Mouse (Mus musculus) thymus, postnatal 0 days (tissue): ENCODE data around the gene Slc37a2. TPM values are rescaled to one million over a fixed set of nuclear protein-coding genes. Genes with fewer than 3 reads are reported as not detected.
"Not testable (repeated sequence)": the region's sequence is repeated elsewhere in the genome, so short reads cannot be mapped to it uniquely, and the experiment has no call there.

Source experiments
- DNase-seq: peaks from one replicate; pipeline ENCODE4 v3.0.0-alpha.2; 2015; ENCODE audit warnings: low spot score
- polyA plus RNA-seq: library from polyadenylated mRNA; unstranded; fragments of >200 nt; fragmentation: Nextera tagmentation; extraction: Ambion mirVana; gene quantifications from 2 replicates; pipeline ENCODE4 v1.2.1, GENCODE M21; 2015

Gene Slc37a2
- 24.0 and 28.8 TPM in 2 replicates for polyA plus RNA-seq

- DNase-seq = peak; percentile 88
These were observed at the start of gene Slc37a2 for GRCm38 (mm10) chr9:37255149-37255888. Gene Slc37a2, minus strand, starts transcription at chr9:37255738.

- no peak for DNase-seq
These were observed 46.2 kb upstream of the Slc37a2 start for GRCm38 (mm10) chr9:37301720-37302119.

- not testable (repeated sequence) for DNase-seq
These were observed 45.0 kb upstream of the Slc37a2 start for GRCm38 (mm10) chr9:37300501-37300900.

- DNase-seq = no peak
These were observed 40.0 kb upstream of the Slc37a2 start for GRCm38 (mm10) chr9:37295586-37295985.

GRCm38 (mm10) chr9:37266622-37267021, 11.1 kb upstream of the Slc37a2 start:
- DNase-seq = no peak

GRCm38 (mm10) chr9:37255889-37256225, 319 bp upstream of the Slc37a2 start:
- DNase-seq = peak; percentile 86

GRCm38 (mm10) chr9:37254531-37255110, 917 bp downstream of the Slc37a2 start:
- no peak for DNase-seq

GRCm38 (mm10) chr9:37250631-37251030, 4.9 kb downstream of the Slc37a2 start:
- DNase-seq = no peak

GRCm38 (mm10) chr9:37249976-37250375, 5.6 kb downstream of the Slc37a2 start:
- DNase-seq = no peak

GRCm38 (mm10) chr9:37248381-37248906, 7.1 kb downstream of the Slc37a2 start:
- peak; percentile 73 for DNase-seq

GRCm38 (mm10) chr9:37247429-37247828, 8.1 kb downstream of the Slc37a2 start:
- no peak for DNase-seq

GRCm38 (mm10) chr9:37245810-37246209, 9.7 kb downstream of the Slc37a2 start:
- DNase-seq = no peak

- DNase-seq = peak; percentile 67
These were observed 10.1 kb downstream of the Slc37a2 start for GRCm38 (mm10) chr9:37245404-37245803.

- DNase-seq = no peak
These were observed 10.9 kb downstream of the Slc37a2 start for GRCm38 (mm10) chr9:37244600-37244999.

- no peak for DNase-seq
These were observed 12.8 kb downstream of the Slc37a2 start for GRCm38 (mm10) chr9:37242764-37243163.

- DNase-seq = peak; percentile 85
These were observed 19.4 kb downstream of the Slc37a2 start for GRCm38 (mm10) chr9:37235951-37236737.

- DNase-seq = peak; percentile 48
These were observed 23.0 kb downstream of the Slc37a2 start for GRCm38 (mm10) chr9:37232201-37233195.

GRCm38 (mm10) chr9:37230486-37231195, 24.9 kb downstream of the Slc37a2 start:
- DNase-seq = peak; percentile 91

GRCm38 (mm10) chr9:37229880-37230325, 25.6 kb downstream of the Slc37a2 start:
- peak; percentile 73 for DNase-seq

- DNase-seq = no peak
These were observed 30.0 kb downstream of the Slc37a2 start for GRCm38 (mm10) chr9:37225581-37225980.
